Mouse (Mus musculus) left cerebral cortex, postnatal 10 days (tissue): Measurements from ENCODE around the gene Lman1l. TPM values are rescaled to one million over a fixed set of nuclear protein-coding genes. Genes with fewer than 3 reads are reported as not detected.

Experiments
- DNase-seq, 2 experiments: peaks; one replicate each; pipeline ENCODE4 v3.0.0; 2021 to 2022; ENCODE audit warnings: low spot score in 2 of 2, mixed read lengths in 1 of 2; ENCODE audit errors: extremely low spot score in 1 of 2
- intact Hi-C: fragments of 180-260 bp; cut with DNase I; formaldehyde crosslinking; loops from one replicate; pipeline ENCODE4 v1.15.1; 2025
- total RNA-seq, 2 experiments: library from RNA; stranded (reverse); gene quantifications; 2 replicates each; pipeline ENCODE4 v1.2.3; 2021

Lman1l gene
- total RNA-seq, 2 experiments from 2014 or later: not detected

DNA sequence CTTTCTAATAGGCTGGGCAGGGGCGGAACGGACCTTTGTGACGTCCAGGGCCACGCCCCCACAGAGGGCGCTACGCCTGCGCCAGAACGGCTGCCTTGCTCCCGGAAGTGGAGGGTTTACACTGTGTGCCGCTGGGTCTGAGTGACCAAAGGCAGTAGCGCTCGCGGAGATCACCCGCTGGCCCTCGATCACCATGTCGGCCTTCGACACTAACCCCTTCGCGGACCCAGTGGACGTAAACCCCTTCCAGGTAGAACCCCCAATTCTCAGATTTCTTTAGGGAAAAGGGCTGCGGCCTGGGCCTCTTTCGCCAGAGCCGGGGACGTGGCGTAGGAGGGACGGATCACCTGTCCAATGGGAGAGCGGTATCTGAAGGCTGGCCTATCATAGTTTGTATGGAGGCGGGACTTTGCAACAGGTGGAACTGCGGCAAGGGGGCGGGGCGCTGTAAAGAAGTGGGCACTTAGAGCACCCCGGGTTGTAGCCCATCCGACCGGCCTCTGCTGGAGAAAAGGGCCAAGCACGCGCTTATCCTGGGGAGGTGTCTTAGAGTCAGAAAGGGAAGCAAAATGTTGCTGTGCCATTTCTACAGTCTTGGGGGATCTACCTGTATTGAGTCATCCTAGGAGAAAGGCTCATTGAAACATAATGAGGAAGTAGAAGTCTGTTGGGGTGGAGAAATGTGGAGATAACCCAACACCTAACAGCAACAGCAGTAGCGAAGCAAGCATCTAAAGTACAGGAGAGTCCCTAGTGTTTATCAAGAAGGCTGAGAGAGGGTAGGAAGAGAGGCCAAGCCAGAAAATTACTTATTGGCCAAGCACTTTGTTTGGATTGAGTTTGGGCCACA is 59.5 kb downstream of the Lman1l start, which contains the start of gene Scamp2:
Scamp2 (plus strand) TSS at position 83 of the 850 bp plus-strand sequence.
- DNase-seq: peak; percentile 91 to 95
- intact Hi-C loops: no loop called here

DNA sequence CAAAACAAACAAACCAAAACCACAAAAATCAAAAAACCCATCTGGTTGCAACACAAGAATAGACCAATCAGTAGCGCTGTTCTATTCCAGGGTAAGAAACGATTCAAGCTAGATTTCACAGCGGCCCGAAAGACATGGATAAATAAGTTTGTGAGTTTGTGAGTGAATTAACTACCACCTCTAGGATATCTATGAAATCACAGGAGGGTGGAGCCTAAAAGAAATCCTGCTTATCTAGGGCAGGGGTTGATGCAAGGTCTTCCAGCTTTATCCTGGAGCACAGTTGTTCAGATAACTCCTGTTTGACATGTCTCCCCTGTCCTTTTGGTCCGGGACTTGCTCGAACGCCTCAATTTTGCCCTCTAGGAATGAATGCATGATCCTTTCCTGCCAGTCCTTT is 60.3 kb downstream of the Lman1l start:
- intact Hi-C loops: no loop called here

DNA sequence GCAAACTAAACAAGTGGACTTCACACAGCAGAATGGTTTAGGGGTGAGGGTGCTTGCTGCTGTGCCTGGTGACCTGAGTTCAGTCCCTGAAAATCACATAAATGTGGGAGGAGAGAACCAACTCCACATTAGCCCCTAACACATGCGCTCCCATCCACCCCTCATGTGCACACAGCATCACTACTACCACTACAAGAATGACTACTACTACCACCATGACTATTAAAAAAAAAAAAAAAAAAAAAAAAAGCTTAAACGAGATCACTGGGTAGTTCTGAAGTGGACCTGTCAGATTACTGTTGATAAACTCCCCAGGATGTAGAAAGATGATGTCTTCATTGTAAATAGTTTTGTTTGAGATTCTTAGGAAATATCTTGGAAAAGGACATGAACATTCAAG is 61.0 kb downstream of the Lman1l start:
- intact Hi-C loops: no loop called here
- DNase-seq: no peak

More for the DNA sequence above, 60.3 kb downstream of the Lman1l start:
- no peak for DNase-seq

DNA sequence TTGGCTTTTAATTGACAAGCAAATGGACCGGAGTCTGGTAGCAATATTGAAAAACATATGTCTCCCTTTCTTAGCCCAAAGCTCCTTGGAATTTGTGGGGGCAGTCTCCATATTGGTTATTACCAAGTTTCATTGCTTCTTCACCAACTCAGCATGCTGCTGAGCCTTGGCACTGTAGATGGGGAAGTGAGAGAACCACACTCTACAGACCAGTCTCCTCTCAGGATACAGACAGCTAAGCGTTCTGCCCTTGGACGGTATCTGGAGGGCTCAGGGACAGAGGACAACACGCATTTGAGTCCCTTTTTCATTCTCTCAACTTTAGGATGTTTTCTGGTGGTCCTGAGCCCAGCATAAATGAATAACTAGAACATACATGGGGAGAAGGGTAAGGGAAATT is 61.9 kb downstream of the Lman1l start:
- DNase-seq: no peak
- intact Hi-C loops: no loop called here

DNA sequence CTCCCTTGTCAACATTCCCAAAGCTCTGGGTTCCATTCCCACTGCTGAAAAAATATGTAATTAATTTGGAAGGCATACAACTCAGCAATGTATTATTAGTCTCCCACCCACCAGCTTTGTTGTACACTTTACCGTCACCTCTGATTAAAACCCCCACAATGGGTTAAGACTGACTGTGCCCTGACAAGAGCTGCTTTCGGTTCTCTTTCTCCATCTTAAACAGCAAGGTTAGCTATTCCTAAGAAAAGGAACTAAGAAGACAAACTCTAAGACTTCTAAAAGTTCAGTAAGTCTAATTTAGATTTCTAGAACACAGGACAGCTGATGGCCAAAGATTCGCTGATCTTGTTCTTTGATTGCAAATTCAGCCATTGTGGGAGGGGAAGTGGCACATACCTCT is 63.4 kb downstream of the Lman1l start:
- intact Hi-C loops: no loop called here
- DNase-seq: no peak

Other genes with a start within 250 kb of the Lman1l start
- 10 to 100 TPM; 11.7 to 13.0 TPM for gene Ppcdc, start 180.7 kb downstream of the Lman1l start, total RNA-seq
- gene Scamp5, start 152.7 kb downstream of the Lman1l start, total RNA-seq: 100 to 1,000 TPM; 387 to 389 TPM
- 10 to 100 TPM; 14.1 to 14.8 TPM for gene Rpp25, start 116.7 kb downstream of the Lman1l start, total RNA-seq
- gene Cox5a, start 99.5 kb downstream of the Lman1l start, total RNA-seq: 100 to 1,000 TPM; 501 to 523 TPM
- 10 to 100 TPM; 21.5 to 24.7 TPM for gene Fam219b, start 83.2 kb downstream of the Lman1l start, total RNA-seq
- gene Mpi, start 68.0 kb downstream of the Lman1l start, total RNA-seq: 10 to 100 TPM; 79.5 to 81.1 TPM
- 10 to 100 TPM; 25.7 to 29.9 TPM for gene Scamp2, start 59.8 kb downstream of the Lman1l start, total RNA-seq
- gene Ulk3, start 31.3 kb downstream of the Lman1l start, total RNA-seq: 10 to 100 TPM; 33.5 to 38.8 TPM
- gene Cplx3, start 14.5 kb downstream of the Lman1l start, total RNA-seq: 10 to 100 TPM; 15.6 to 17.8 TPM
- 10 to 100 TPM; 64.6 to 66.3 TPM for gene Csk, start 32.9 kb upstream of the Lman1l start, total RNA-seq
- gene Cyp1a2, start 62.9 kb upstream of the Lman1l start, total RNA-seq: not detected
- under 1 TPM; 0.41 to 0.43 TPM for gene Cyp1a1, start 67.2 kb upstream of the Lman1l start, total RNA-seq
- 10 to 100 TPM; 15.2 to 17.6 TPM for gene Edc3, start 87.8 kb upstream of the Lman1l start, total RNA-seq
- 10 to 100 TPM; 69.6 to 88.0 TPM for gene Clk3, start 145.1 kb upstream of the Lman1l start, total RNA-seq
- 1 to 10 TPM; 7.7 to 9.3 TPM for gene Arid3b, start 216.0 kb upstream of the Lman1l start, total RNA-seq